Mouse (Mus musculus) stomach, postnatal 0 days (tissue): ENCODE results near the gene Wfdc10.

Experiments
- CTCF ChIP-seq: IDR thresholded peaks from 2 replicates; pipeline ENCODE4 v1.5.1; 2016; ENCODE audit warnings: antibody characterized with exemption, low read depth, mild to moderate bottlenecking, moderate library complexity
- EP300 ChIP-seq: optimal IDR thresholded peaks from 2 replicates; pipeline ENCODE3; 2016; ENCODE audit warnings: antibody characterized with exemption

- TF ChIP-seq CTCF (peak; percentile 88), EP300 (no peak)
Observed at GRCm38 (mm10) chr2:164655858-164656257, at the start of gene Wfdc10.
